Mouse (Mus musculus): ENCODE results near the gene Zc3h18.

- no peak for TF ChIP-seq MAFK (IDR thresholded peaks at IDR 0.05; ENCODE audit: insufficient read depth, low read depth, low read length)
- no peak for TF ChIP-seq HCFC1 (IDR thresholded peaks at IDR 0.05; ENCODE audit: borderline replicate concordance, insufficient read depth, low read length)
- TF ChIP-seq CHD2 (IDR thresholded peaks at IDR 0.05; ENCODE audit: low read depth, low read length), result no peak
Observed at GRCm38 (mm10) chr8:122329072-122329471, 47.3 kb upstream of the Zc3h18 start.

Measured in ES-E14 (cell line).